Mouse (Mus musculus): ENCODE measurements at regions not wholly inside any gene's neighbourhood (a gene's known extent, or its start where the extent isn't known, plus 50 kb on each side); places are given as distances from the start of the nearest gene placed in this dataset.
A peak's percentile ranks its signal among the peaks of the same experiment; 100 is the strongest.

DNA sequence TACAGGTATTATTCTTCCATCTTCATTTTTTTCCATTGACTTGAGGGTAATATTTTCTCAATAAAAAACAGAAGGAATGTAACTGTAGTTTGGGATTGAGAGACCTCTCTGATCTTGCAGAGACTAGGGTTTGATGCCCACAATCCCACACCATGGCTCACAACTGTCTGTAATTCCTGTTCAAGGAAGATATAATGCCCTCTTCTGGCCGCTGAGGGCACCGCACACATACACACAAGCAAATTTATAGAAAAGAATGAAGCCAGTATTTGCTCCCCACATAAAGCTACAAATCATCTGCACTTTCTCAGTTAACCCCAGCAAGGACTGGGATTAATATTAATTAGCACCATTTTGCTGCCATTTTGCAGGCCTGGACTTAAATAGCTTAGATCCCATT, 215.6 kb downstream of the Abcc12 start:
- TF ChIP-seq EP300 (IDR thresholded peaks at IDR 0.05; ENCODE audit: low read depth): no peak
- TF ChIP-seq CTCF (IDR thresholded peaks at IDR 0.05; ENCODE audit: low read depth): peak; percentile 33
